Mouse (Mus musculus) ES-Bruce4 (cell line): ENCODE measurements around the gene Zfp664.

Source experiments
- CTCF ChIP-seq: IDR thresholded peaks from one replicate; pipeline ENCODE4 v1.8.1; 2011; ENCODE audit warnings: low read depth, low read length
- EP300 ChIP-seq: IDR thresholded peaks from 2 replicates; pipeline ENCODE4 v1.6.1; 2011; ENCODE audit warnings: low read depth, low read length; ENCODE audit not compliant: insufficient read depth

DNA sequence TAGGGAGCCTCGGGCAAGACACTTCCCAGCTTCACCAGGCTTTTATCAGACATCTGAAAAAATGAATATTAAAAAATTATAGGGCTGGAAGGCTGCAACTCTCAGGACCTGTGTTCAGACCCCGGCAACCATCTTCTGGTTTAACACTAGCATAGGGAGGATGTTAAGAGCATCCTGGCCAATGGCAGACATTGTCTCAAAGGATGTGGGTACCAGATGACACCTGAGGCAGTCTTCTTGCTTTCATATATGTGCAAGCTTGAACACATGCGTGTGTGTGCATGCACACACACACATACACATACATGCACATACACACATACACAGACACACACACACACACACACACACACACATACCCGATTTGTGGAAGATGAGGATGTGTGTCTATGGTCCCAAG lies 82.6 kb downstream of the Zfp664 start:
- no peak for TF ChIP-seq CTCF
- no peak for TF ChIP-seq EP300
